Mouse (Mus musculus): ENCODE measurements around the gene Shisa2. TPM values are rescaled to one million over a fixed set of nuclear protein-coding genes. Genes with fewer than 3 reads are reported as not detected.

The Shisa2 gene
- polyA plus RNA-seq, 1 experiment: 3.2 TPM

- no peak for TF ChIP-seq CTCF (conservative IDR thresholded peaks at IDR 0.05; ENCODE audit: insufficient read depth, insufficient read length, low read depth, low read length)
- no peak for TF ChIP-seq POLR2A (IDR thresholded peaks at IDR 0.05; ENCODE audit: low read depth, low read length)
- Histone ChIP-seq H3K4me1 (ENCODE audit: control insufficient read depth, insufficient read depth, low read length) (no peaks in the 10 kb centered on the region), H3K36me3 (ENCODE audit: control insufficient read depth, insufficient read depth, low read length) (no peaks in the 10 kb centered on the region), H3K27me3 (replicated peaks; ENCODE audit: control insufficient read depth, insufficient read depth, low read length) (no peaks in the 10 kb centered on the region), H3K4me3 (ENCODE audit: insufficient read depth, low read depth, low read length) (no peak overlapping the region), H3K27ac (ENCODE audit: insufficient read depth, low read depth, low read length) (no peak overlapping the region)
- DNase-seq: no peak
- WGBS: 40% methylated on average over 9 of the region's 9 CpGs
These were observed 702 bp upstream of the Shisa2 start for GRCm38 (mm10) chr14:59624326-59624885.

- TF ChIP-seq POLR2A (IDR thresholded peaks at IDR 0.05; ENCODE audit: low read depth, low read length): no peak
- TF ChIP-seq CTCF (conservative IDR thresholded peaks at IDR 0.05; ENCODE audit: insufficient read depth, insufficient read length, low read depth, low read length): no peak
- Histone ChIP-seq H3K27me3 (replicated peaks; ENCODE audit: control insufficient read depth, insufficient read depth, low read length) (no peaks in the 10 kb centered on the region), H3K4me3 (ENCODE audit: insufficient read depth, low read depth, low read length) (peak overlapping the region; percentile 54), H3K4me1 (ENCODE audit: control insufficient read depth, insufficient read depth, low read length) (no peaks in the 10 kb centered on the region), H3K36me3 (ENCODE audit: control insufficient read depth, insufficient read depth, low read length) (no peaks in the 10 kb centered on the region), H3K27ac (ENCODE audit: insufficient read depth, low read depth, low read length) (no peak overlapping the region)
- peak; percentile 7 for DNase-seq
- under 1% methylated on average over 51 of the region's 51 CpGs for WGBS
These were observed 777 bp downstream of the Shisa2 start for GRCm38 (mm10) chr14:59625806-59626364.

- no peak for TF ChIP-seq POLR2A (IDR thresholded peaks at IDR 0.05; ENCODE audit: low read depth, low read length)
- no peak for TF ChIP-seq CTCF (conservative IDR thresholded peaks at IDR 0.05; ENCODE audit: insufficient read depth, insufficient read length, low read depth, low read length)
These were observed 1.6 kb downstream of the Shisa2 start for GRCm38 (mm10) chr14:59626711-59627110.

GRCm38 (mm10) chr14:59627142-59627680 is 2.1 kb downstream of the Shisa2 start:
- 62% methylated on average over 9 of the region's 9 CpGs for WGBS
- no peak overlapping the region for H3K27ac ChIP-seq (ENCODE audit: insufficient read depth, low read depth, low read length)

More at GRCm38 (mm10) chr14:59626711-59627110, 1.6 kb downstream of the Shisa2 start:
- Histone ChIP-seq H3K4me1 (ENCODE audit: control insufficient read depth, insufficient read depth, low read length) (no peaks in the 10 kb centered on the region), H3K27ac (ENCODE audit: insufficient read depth, low read depth, low read length) (no peak overlapping the region), H3K36me3 (ENCODE audit: control insufficient read depth, insufficient read depth, low read length) (no peaks in the 10 kb centered on the region), H3K27me3 (replicated peaks; ENCODE audit: control insufficient read depth, insufficient read depth, low read length) (no peaks in the 10 kb centered on the region), H3K4me3 (ENCODE audit: insufficient read depth, low read depth, low read length) (peak overlapping the region; percentile 31; the same call in 1 of the 2 replicates)
- 47% methylated on average over 8 of the region's 8 CpGs for WGBS
- DNase-seq: peak; percentile 32

GRCm38 (mm10) chr14:59627823-59628222 is 2.7 kb downstream of the Shisa2 start:
- Histone ChIP-seq H3K36me3 (ENCODE audit: control insufficient read depth, insufficient read depth, low read length) (no peaks in the 10 kb centered on the region), H3K4me3 (ENCODE audit: insufficient read depth, low read depth, low read length) (no peak overlapping the region), H3K27me3 (replicated peaks; ENCODE audit: control insufficient read depth, insufficient read depth, low read length) (no peaks in the 10 kb centered on the region; the same call in 1 of the 2 replicates), H3K4me1 (ENCODE audit: control insufficient read depth, insufficient read depth, low read length) (no peaks in the 10 kb centered on the region), H3K27ac (ENCODE audit: insufficient read depth, low read depth, low read length) (no peak overlapping the region)
- TF ChIP-seq POLR2A (IDR thresholded peaks at IDR 0.05; ENCODE audit: low read depth, low read length) (no peak), CTCF (conservative IDR thresholded peaks at IDR 0.05; ENCODE audit: insufficient read depth, insufficient read length, low read depth, low read length) (no peak)
- DNase-seq: no peak
- WGBS: 66% methylated on average over 7 of the region's 7 CpGs

More at GRCm38 (mm10) chr14:59627142-59627680, 2.1 kb downstream of the Shisa2 start:
- no peak for DNase-seq
- no peaks in the 10 kb centered on the region for H3K36me3 ChIP-seq (ENCODE audit: control insufficient read depth, insufficient read depth, low read length)
- H3K4me3 ChIP-seq (ENCODE audit: insufficient read depth, low read depth, low read length): no peak overlapping the region
- H3K4me1 ChIP-seq (ENCODE audit: control insufficient read depth, insufficient read depth, low read length): no peaks in the 10 kb centered on the region
- no peaks in the 10 kb centered on the region; the same call in 1 of the 2 replicates for H3K27me3 ChIP-seq (replicated peaks; ENCODE audit: control insufficient read depth, insufficient read depth, low read length)
- TF ChIP-seq POLR2A (IDR thresholded peaks at IDR 0.05; ENCODE audit: low read depth, low read length) (no peak), CTCF (conservative IDR thresholded peaks at IDR 0.05; ENCODE audit: insufficient read depth, insufficient read length, low read depth, low read length) (no peak)

- 60% methylated on average over 15 of the region's 15 CpGs for WGBS
- TF ChIP-seq POLR2A (IDR thresholded peaks at IDR 0.05; ENCODE audit: low read depth, low read length): no peak
- no peak for TF ChIP-seq CTCF (conservative IDR thresholded peaks at IDR 0.05; ENCODE audit: insufficient read depth, insufficient read length, low read depth, low read length)
- Histone ChIP-seq H3K4me1 (ENCODE audit: control insufficient read depth, insufficient read depth, low read length) (no peaks in the 10 kb centered on the region), H3K27ac (ENCODE audit: insufficient read depth, low read depth, low read length) (no peak overlapping the region), H3K36me3 (ENCODE audit: control insufficient read depth, insufficient read depth, low read length) (no peaks in the 10 kb centered on the region), H3K4me3 (ENCODE audit: insufficient read depth, low read depth, low read length) (no peak overlapping the region), H3K27me3 (replicated peaks; ENCODE audit: control insufficient read depth, insufficient read depth, low read length) (no peaks in the 10 kb centered on the region; the same call in 1 of the 2 replicates)
- no peak for DNase-seq
These were observed 4.2 kb downstream of the Shisa2 start for GRCm38 (mm10) chr14:59629308-59629707.

GRCm38 (mm10) chr14:59630096-59630495 is 5.0 kb downstream of the Shisa2 start:
- DNase-seq: no peak
- Histone ChIP-seq H3K4me3 (ENCODE audit: insufficient read depth, low read depth, low read length) (no peak overlapping the region), H3K4me1 (ENCODE audit: control insufficient read depth, insufficient read depth, low read length) (no peaks in the 10 kb centered on the region), H3K27ac (ENCODE audit: insufficient read depth, low read depth, low read length) (no peak overlapping the region), H3K36me3 (ENCODE audit: control insufficient read depth, insufficient read depth, low read length) (no peaks in the 10 kb centered on the region), H3K27me3 (replicated peaks; ENCODE audit: control insufficient read depth, insufficient read depth, low read length) (no peaks in the 10 kb centered on the region; the same call in 1 of the 2 replicates)
- WGBS: 93% methylated on average over 9 of the region's 9 CpGs
- TF ChIP-seq CTCF (conservative IDR thresholded peaks at IDR 0.05; ENCODE audit: insufficient read depth, insufficient read length, low read depth, low read length) (no peak), POLR2A (IDR thresholded peaks at IDR 0.05; ENCODE audit: low read depth, low read length) (no peak)

Measured in kidney, adult 2 months (tissue).